9 mouse cellular contexts compared by ENCODE assay signal in genomic region chr1:153191943-153192329, GRCm38 (mm10). TPM values are rescaled to one million over a fixed set of nuclear protein-coding genes. Genes with fewer than 3 reads are reported as not detected.
A peak's percentile ranks its signal among the peaks of the same experiment; 100 is the strongest.
DNase-seq lines count a peak whose midpoint lies in the region; ATAC-seq and TF ChIP-seq lines count a peak whose summit lies in the region.
"Had no signal": no experiment of that assay in that cellular context is flagged by ENCODE, and none has a peak within 500 bp of the region (broad histone marks: within the 10 kb centered on the region; RNA-seq: fewer than 3 reads in every experiment).

No protein-coding gene starts in this region.

- no peaks in the 10 kb centered on the region for H3K36me3 ChIP-seq in ES-Bruce4 (ENCODE audit: control insufficient read depth, insufficient read depth, low read length, poor library complexity, severe bottlenecking)
- H3K36me3 ChIP-seq in forebrain, embryonic 16.5 days (ENCODE audit: control insufficient read depth, insufficient read depth): no peaks in the 10 kb centered on the region
- H3K36me3 ChIP-seq in intestine, embryonic 15.5 days: no peaks in the 10 kb centered on the region
- H3K36me3 ChIP-seq in limb, embryonic 13.5 days: no peaks in the 10 kb centered on the region
- H3K36me3 ChIP-seq in stomach, embryonic 14.5 days (ENCODE audit: control insufficient read depth, insufficient read depth, low read length): no peaks in the 10 kb centered on the region

- no peaks in the 10 kb centered on the region for H3K9me3 ChIP-seq in ES-Bruce4 (replicated peaks; ENCODE audit: control insufficient read depth, insufficient read depth, low read length, poor library complexity, severe bottlenecking)
- H3K9me3 ChIP-seq in forebrain, embryonic 16.5 days (ENCODE audit: control insufficient read depth, low read length): no peaks in the 10 kb centered on the region
- H3K9me3 ChIP-seq in intestine, embryonic 15.5 days: no peaks in the 10 kb centered on the region
- no peaks in the 10 kb centered on the region for H3K9me3 ChIP-seq in limb, embryonic 13.5 days
- no peaks in the 10 kb centered on the region for H3K9me3 ChIP-seq in stomach, embryonic 14.5 days (ENCODE audit: control insufficient read depth, low read depth, low read length)

- H3K9ac ChIP-seq in ES-Bruce4 (ENCODE audit: low read depth, poor library complexity, severe bottlenecking): no peak overlapping the region
- no peak overlapping the region for H3K9ac ChIP-seq in forebrain, embryonic 16.5 days (replicated peaks; ENCODE audit: low read depth, low read length)
- H3K9ac ChIP-seq in intestine, embryonic 15.5 days: no peak overlapping the region
- no peak overlapping the region for H3K9ac ChIP-seq in limb, embryonic 13.5 days
- no peak overlapping the region for H3K9ac ChIP-seq in stomach, embryonic 14.5 days (replicated peaks; ENCODE audit: low read depth, low read length)

- no peak overlapping the region for H3K4me3 ChIP-seq in ES-Bruce4 (ENCODE audit: low read depth, low read length)
- no peak overlapping the region for H3K4me3 ChIP-seq in forebrain, embryonic 16.5 days (replicated peaks; ENCODE audit: low read length)
- H3K4me3 ChIP-seq in intestine, embryonic 15.5 days (replicated peaks): no peak overlapping the region
- no peak overlapping the region for H3K4me3 ChIP-seq in limb, embryonic 13.5 days
- no peak overlapping the region for H3K4me3 ChIP-seq in stomach, embryonic 14.5 days (ENCODE audit: low read depth, low read length)

- 3% methylated on average over 4 of the region's 5 CpGs for WGBS in forebrain, embryonic 16.5 days
- 18% methylated on average over 5 of the region's 5 CpGs for WGBS in intestine, embryonic 15.5 days
- 9% methylated on average over 5 of the region's 5 CpGs for WGBS in limb, embryonic 13.5 days
- 17% methylated on average over 5 of the region's 5 CpGs for WGBS in stomach, embryonic 14.5 days

- peak overlapping the region; percentile 10; the same call in 1 of the 2 replicates for H3K4me2 ChIP-seq in forebrain, embryonic 16.5 days (ENCODE audit: low read length)
- no peak overlapping the region for H3K4me2 ChIP-seq in intestine, embryonic 15.5 days (replicated peaks)
- H3K4me2 ChIP-seq in limb, embryonic 13.5 days (replicated peaks): peak overlapping the region; percentile 25; the same call in 1 of the 2 replicates
- H3K4me2 ChIP-seq in stomach, embryonic 14.5 days (replicated peaks; ENCODE audit: low read depth, low read length): no peak overlapping the region

- TF ChIP-seq POLR2A in ES-Bruce4 (IDR thresholded peaks at IDR 0.05; ENCODE audit: insufficient read depth, low read length): no peak

- peak; percentile 24 to 36 for DNase-seq in cerebellum, postnatal 36 days
- no peak for DNase-seq in cerebellum, adult 11-12 months

- no peak for TF ChIP-seq CTCF in ES-Bruce4 (IDR thresholded peaks at IDR 0.05; ENCODE audit: low read depth, low read length)

- H3K4me1 ChIP-seq in ES-Bruce4 (ENCODE audit: control insufficient read depth, insufficient read depth, low read length): peaks cover 3% of the 10 kb centered on the region
- H3K4me1 ChIP-seq in forebrain, embryonic 16.5 days (replicated peaks; ENCODE audit: control insufficient read depth, insufficient read depth, low read length): peaks cover 16% of the 10 kb centered on the region
- H3K4me1 ChIP-seq in intestine, embryonic 15.5 days (replicated peaks): peaks cover 15% of the 10 kb centered on the region; the same call in 1 of the 2 replicates
- H3K4me1 ChIP-seq in limb, embryonic 13.5 days: peaks cover 17% of the 10 kb centered on the region
- H3K4me1 ChIP-seq in stomach, embryonic 14.5 days (ENCODE audit: control insufficient read depth, insufficient read depth, low read length): peaks cover 6% of the 10 kb centered on the region; the same call in 1 of the 2 replicates

- no peak for TF ChIP-seq EP300 in ES-Bruce4 (IDR thresholded peaks at IDR 0.05; ENCODE audit: insufficient read depth, low read depth, low read length)

- peak; percentile 85 for ATAC-seq in forebrain, embryonic 16.5 days
- 0 out of 2 replicates have a peak, but pooled peaks have one; percentile 16 for ATAC-seq in intestine, embryonic 15.5 days
- peak; percentile 77 for ATAC-seq in limb, embryonic 13.5 days (ENCODE audit: low FRiP score, low read depth)
- peak; percentile 47; the same call in 1 of the 2 replicates for ATAC-seq in stomach, embryonic 14.5 days (ENCODE audit: insufficient number of reproducible peaks, insufficient read depth, low FRiP score, low read depth)
- no peak for ATAC-seq in megakaryocyte-erythroid progenitor cell, adult 5-6 weeks (replicated peaks; ENCODE audit: low FRiP score, low TSS enrichment, poor library complexity, severe bottlenecking)

- H3K27me3 ChIP-seq in ES-Bruce4 (ENCODE audit: control insufficient read depth, insufficient read depth, low read length, poor library complexity, severe bottlenecking): no peaks in the 10 kb centered on the region
- peaks cover 2% of the 10 kb centered on the region for H3K27me3 ChIP-seq in forebrain, embryonic 16.5 days (replicated peaks; ENCODE audit: control insufficient read depth, insufficient read depth, low read length)
- no peaks in the 10 kb centered on the region for H3K27me3 ChIP-seq in intestine, embryonic 15.5 days (replicated peaks)
- peaks cover 9% of the 10 kb centered on the region for H3K27me3 ChIP-seq in limb, embryonic 13.5 days
- no peaks in the 10 kb centered on the region for H3K27me3 ChIP-seq in stomach, embryonic 14.5 days (ENCODE audit: control insufficient read depth, insufficient read depth, low read length)

- H3K27ac ChIP-seq in ES-Bruce4 (ENCODE audit: insufficient read depth, low read length): 0 out of 2 replicates have a peak overlapping the region, but pooled peaks have one; percentile 37
- peak overlapping the region; percentile 56 for H3K27ac ChIP-seq in forebrain, embryonic 16.5 days (ENCODE audit: low read length)
- H3K27ac ChIP-seq in intestine, embryonic 15.5 days: peak overlapping the region; percentile 52; the same call in 1 of the 2 replicates
- peak overlapping the region; percentile 44; the same call in 1 of the 2 replicates for H3K27ac ChIP-seq in limb, embryonic 13.5 days
- peak overlapping the region; percentile 76 for H3K27ac ChIP-seq in stomach, embryonic 14.5 days (ENCODE audit: low read length)
- H3K27ac ChIP-seq: macrophage had no signal

RNA-seq across cellular contexts. Expression of gene Lamc2, which starts 5.7 kb away (rescaled TPM):
- polyA plus RNA-seq in ES-Bruce4 (2011; ENCODE audit: insufficient read depth, insufficient read length, low read depth, missing spikeins): 46.1 TPM in 2 replicates
- polyA plus RNA-seq in forebrain, embryonic 16.5 days (2015; fragmentation: Nextera tagmentation; extraction: Ambion mirVana): 1.6 and 2.0 TPM in 2 replicates
- 7.2 and 7.3 TPM in 2 replicates for polyA plus RNA-seq in intestine, embryonic 15.5 days (2015; fragmentation: Nextera tagmentation; extraction: Ambion mirVana)
- polyA plus RNA-seq in limb, embryonic 13.5 days (2015; fragmentation: Nextera tagmentation; extraction: Ambion mirVana): 5.8 and 6.3 TPM in 2 replicates
- 14.3 and 15.2 TPM in 2 replicates for polyA plus RNA-seq in stomach, embryonic 14.5 days (2014; fragmentation: Nextera tagmentation; extraction: Ambion mirVana)
- total RNA-seq in megakaryocyte-erythroid progenitor cell, adult 5-6 weeks (2014; fragmentation: Nextera tagmentation): not detected in 2 replicates
- not detected in 2 replicates for total RNA-seq in megakaryocyte-erythroid progenitor cell, adult 5-6 weeks (2017)
- polyA plus RNA-seq: macrophage had no signal

Comparison
In these comparisons a context has a peak if more than half of its experiments do, and no peak if none do; other contexts are left out.
1. H3K4me2 ChIP-seq: peak in forebrain, embryonic 16.5 days (single experiment) and limb, embryonic 13.5 days (single experiment); none in intestine, embryonic 15.5 days (single experiment) and stomach, embryonic 14.5 days (single experiment).
2. Peak in every context shown above with its lines, with median percentiles within 50 percentile points of each other: H3K27ac ChIP-seq.